Mouse (Mus musculus) olfactory bulb, adult 2 months (tissue): ENCODE data around the gene D630036H23Rik.

Experiments
- CTCF ChIP-seq: fragments of 200-500 bp; IDR thresholded peaks from 2 replicates; pipeline ENCODE4 v1.5.1; 2012; ENCODE audit warnings: low read depth, mild to moderate bottlenecking, low read length, moderate library complexity; ENCODE audit not compliant: insufficient read depth
- POLR2A ChIP-seq: fragments of 200-500 bp; IDR thresholded peaks from 2 replicates; pipeline ENCODE4 v1.6.1; 2012; ENCODE audit warnings: mild to moderate bottlenecking, low read depth, low read length, moderate library complexity; ENCODE audit not compliant: insufficient read depth

- TF ChIP-seq CTCF (no peak), POLR2A (no peak)
Measured at GRCm38 (mm10) chr12:36380254-36380653, 1.7 kb downstream of the D630036H23Rik start.
